Mouse (Mus musculus): ENCODE results near the gene Hdhd5. TPM values are rescaled to one million over a fixed set of nuclear protein-coding genes. Genes with fewer than 3 reads are reported as not detected.

The Hdhd5 gene
- polyA plus RNA-seq, 2 experiments: 5.6 to 8.4 TPM

- Histone ChIP-seq H3K4me2 (ENCODE audit: low read depth) (peak overlapping the region; percentile 42), H3K9me3 (ENCODE audit: control insufficient read depth, low read length) (no peaks in the 10 kb centered on the region), H3K4me3 (ENCODE audit: insufficient read depth in 1 of 2, low read depth in 2 of 2, low read length in 2 of 2) (no peak overlapping the region), H3K27me3 (ENCODE audit: control insufficient read depth, insufficient read depth, low read length) (no peaks in the 10 kb centered on the region), H3K9ac (replicated peaks) (peak overlapping the region; percentile 32; the same call in 1 of the 2 replicates), H3K27ac (peak overlapping the region; percentile 68), H3K4me1 (replicated peaks; ENCODE audit: control insufficient read depth in 2 of 2, insufficient read depth in 2 of 2, low read length in 1 of 2) (peaks cover 18 to 30% of the 10 kb centered on the region in 2 experiments), H3K36me3 (replicated peaks; ENCODE audit: control insufficient read depth, insufficient read depth, low read depth) (no peaks in the 10 kb centered on the region)
- TF ChIP-seq EP300 (IDR thresholded peaks at IDR 0.05; ENCODE audit: low read depth): peak; percentile 93
- no peak for TF ChIP-seq CTCF (IDR thresholded peaks at IDR 0.05; ENCODE audit: low read depth)
- DNase-seq (ENCODE audit: low read depth in 3 of 3, low spot score in 3 of 3) (peak; percentile 46 to 58 (median 55)), ATAC-seq (ENCODE audit: insufficient read depth) (peak; percentile 92)
- 15% methylated on average over 6 of the region's 6 CpGs for WGBS (ENCODE audit: insufficient replicate concordance)
Observed at GRCm38 (mm10) chr6:120555983-120556567, 25.0 kb upstream of the Hdhd5 start.

DNA sequence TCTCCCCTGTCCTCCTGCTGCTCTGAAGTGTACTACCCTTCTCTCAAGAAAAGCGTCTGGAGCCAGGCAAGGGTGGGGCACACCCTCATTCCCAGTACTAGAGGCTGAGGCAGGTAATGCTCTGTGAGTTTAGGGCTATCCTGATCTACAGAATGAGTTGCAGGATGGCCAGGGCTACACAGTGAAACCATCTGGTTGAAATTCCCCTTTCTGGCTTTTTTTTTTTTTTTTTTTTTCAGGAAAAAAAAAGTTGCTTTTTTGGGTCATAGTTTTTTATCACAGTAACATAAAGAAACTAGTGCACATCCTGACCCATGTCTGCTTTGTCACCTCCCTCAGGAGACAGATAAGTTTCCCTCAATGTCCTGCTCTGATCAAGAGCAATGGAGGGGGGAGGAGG, 24.0 kb upstream of the Hdhd5 start:
- Histone ChIP-seq H3K36me3 (replicated peaks; ENCODE audit: control insufficient read depth, insufficient read depth, low read depth) (no peaks in the 10 kb centered on the region), H3K9ac (replicated peaks) (no peak overlapping the region), H3K4me2 (ENCODE audit: low read depth) (no peak overlapping the region), H3K4me1 (replicated peaks; ENCODE audit: control insufficient read depth in 2 of 2, insufficient read depth in 2 of 2, low read length in 1 of 2) (peaks cover 19 to 32% of the 10 kb centered on the region in 2 experiments), H3K27me3 (ENCODE audit: control insufficient read depth, insufficient read depth, low read length) (no peaks in the 10 kb centered on the region), H3K9me3 (ENCODE audit: control insufficient read depth, low read length) (no peaks in the 10 kb centered on the region), H3K4me3 (ENCODE audit: insufficient read depth in 1 of 2, low read depth in 2 of 2, low read length in 2 of 2) (no peak overlapping the region), H3K27ac (peak overlapping the region; percentile 68)
- TF ChIP-seq CTCF (IDR thresholded peaks at IDR 0.05; ENCODE audit: low read depth) (no peak), EP300 (IDR thresholded peaks at IDR 0.05; ENCODE audit: low read depth) (no peak; the same call in 1 of the 2 replicates)
- peak; percentile 34; the same call in 1 of the 2 replicates for ATAC-seq (ENCODE audit: insufficient read depth)
- 30% methylated on average over 1 of the region's 1 CpGs for WGBS (ENCODE audit: insufficient replicate concordance)
- DNase-seq (ENCODE audit: low read depth in 3 of 3, low spot score in 3 of 3): no peak

GRCm38 (mm10) chr6:120550173-120550572, 19.1 kb upstream of the Hdhd5 start:
- TF ChIP-seq CTCF (IDR thresholded peaks at IDR 0.05; ENCODE audit: low read depth) (no peak), EP300 (IDR thresholded peaks at IDR 0.05; ENCODE audit: low read depth) (no peak)
- 23% methylated on average over 2 of the region's 2 CpGs for WGBS (ENCODE audit: insufficient replicate concordance)

DNA sequence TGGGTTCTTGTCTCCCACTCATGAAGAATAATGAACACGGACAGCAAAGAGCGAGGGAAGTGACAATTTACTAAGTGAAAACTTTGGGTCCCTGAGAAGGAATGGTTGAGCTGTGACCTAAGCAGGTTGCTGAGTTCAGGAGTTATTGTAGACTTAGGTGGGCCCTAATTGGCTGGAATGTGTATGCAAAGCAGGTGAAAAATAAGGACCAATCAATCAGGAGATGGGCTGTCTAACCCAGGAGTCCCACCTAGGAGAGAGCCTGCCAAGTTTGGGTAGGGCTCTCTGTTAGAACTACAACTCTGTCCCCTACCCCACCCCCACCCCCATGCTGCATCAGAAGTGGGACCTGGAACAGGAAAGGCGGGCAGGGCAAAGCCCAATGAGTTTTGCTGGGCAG, 17.5 kb upstream of the Hdhd5 start:
- ATAC-seq (ENCODE audit: insufficient read depth): no peak
- H3K27ac ChIP-seq: no peak overlapping the region
- H3K4me3 ChIP-seq (ENCODE audit: insufficient read depth in 1 of 2, low read depth in 2 of 2, low read length in 2 of 2): no peak overlapping the region
- H3K27me3 ChIP-seq (ENCODE audit: control insufficient read depth, insufficient read depth, low read length): no peaks in the 10 kb centered on the region
- H3K4me1 ChIP-seq (replicated peaks; ENCODE audit: control insufficient read depth in 2 of 2, insufficient read depth in 2 of 2, low read length in 1 of 2): peaks cover 1 to 3% of the 10 kb centered on the region in 2 experiments; a peak in 1 of 4 replicates
- no peak overlapping the region for H3K9ac ChIP-seq (replicated peaks)
- H3K9me3 ChIP-seq (ENCODE audit: control insufficient read depth, low read length): no peaks in the 10 kb centered on the region
- 83% methylated on average over 3 of the region's 3 CpGs for WGBS (ENCODE audit: insufficient replicate concordance)
- H3K36me3 ChIP-seq (replicated peaks; ENCODE audit: control insufficient read depth, insufficient read depth, low read depth): no peaks in the 10 kb centered on the region
- TF ChIP-seq CTCF (IDR thresholded peaks at IDR 0.05; ENCODE audit: low read depth) (no peak), EP300 (IDR thresholded peaks at IDR 0.05; ENCODE audit: low read depth) (no peak)
- no peak overlapping the region for H3K4me2 ChIP-seq (ENCODE audit: low read depth)
- DNase-seq (ENCODE audit: low read depth in 3 of 3, low spot score in 3 of 3): no peak

More at GRCm38 (mm10) chr6:120550173-120550572, 19.1 kb upstream of the Hdhd5 start:
- no peak overlapping the region for H3K9ac ChIP-seq (replicated peaks)
- no peaks in the 10 kb centered on the region for H3K9me3 ChIP-seq (ENCODE audit: control insufficient read depth, low read length)
- H3K4me2 ChIP-seq (ENCODE audit: low read depth): no peak overlapping the region
- ATAC-seq (ENCODE audit: insufficient read depth): no peak
- peaks cover 4 to 11% of the 10 kb centered on the region in 2 experiments for H3K4me1 ChIP-seq (replicated peaks; ENCODE audit: control insufficient read depth in 2 of 2, insufficient read depth in 2 of 2, low read length in 1 of 2)
- no peak overlapping the region for H3K4me3 ChIP-seq (ENCODE audit: insufficient read depth in 1 of 2, low read depth in 2 of 2, low read length in 2 of 2)
- DNase-seq (ENCODE audit: low read depth in 3 of 3, low spot score in 3 of 3): no peak
- no peaks in the 10 kb centered on the region for H3K27me3 ChIP-seq (ENCODE audit: control insufficient read depth, insufficient read depth, low read length)
- H3K36me3 ChIP-seq (replicated peaks; ENCODE audit: control insufficient read depth, insufficient read depth, low read depth): no peaks in the 10 kb centered on the region
- no peak overlapping the region for H3K27ac ChIP-seq

DNA sequence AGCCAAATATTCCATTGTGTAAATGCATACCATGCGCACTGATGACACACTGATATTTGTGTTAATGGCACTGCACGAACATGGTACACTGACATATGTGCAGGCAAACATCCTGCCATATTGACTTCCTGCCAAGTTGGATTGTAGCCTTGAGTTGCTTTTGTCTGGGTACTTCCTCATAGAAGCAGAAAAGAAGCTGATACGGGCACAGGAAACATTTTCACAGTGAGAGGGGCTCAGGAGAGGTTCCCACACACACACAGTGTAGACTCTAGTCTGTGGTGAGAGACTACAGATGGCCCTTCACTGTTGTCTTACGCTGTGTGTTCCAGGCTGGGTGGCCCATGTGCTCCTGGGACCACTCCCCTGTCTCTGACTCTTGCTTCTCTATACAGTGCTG, 15.9 kb upstream of the Hdhd5 start:
- H3K36me3 ChIP-seq (replicated peaks; ENCODE audit: control insufficient read depth, insufficient read depth, low read depth): no peaks in the 10 kb centered on the region
- no peak overlapping the region for H3K4me2 ChIP-seq (ENCODE audit: low read depth)
- ATAC-seq (ENCODE audit: insufficient read depth): no peak
- no peak overlapping the region for H3K27ac ChIP-seq
- H3K27me3 ChIP-seq (ENCODE audit: control insufficient read depth, insufficient read depth, low read length): no peaks in the 10 kb centered on the region
- 60% methylated on average over 4 of the region's 4 CpGs for WGBS (ENCODE audit: insufficient replicate concordance)
- H3K9me3 ChIP-seq (ENCODE audit: control insufficient read depth, low read length): no peaks in the 10 kb centered on the region
- no peak overlapping the region for H3K9ac ChIP-seq (replicated peaks)
- no peak overlapping the region for H3K4me3 ChIP-seq (ENCODE audit: insufficient read depth in 1 of 2, low read depth in 2 of 2, low read length in 2 of 2)
- H3K4me1 ChIP-seq (replicated peaks; ENCODE audit: control insufficient read depth in 2 of 2, insufficient read depth in 2 of 2, low read length in 1 of 2): peaks cover 1 to 3% of the 10 kb centered on the region in 2 experiments; a peak in 1 of 4 replicates
- DNase-seq (ENCODE audit: low read depth in 3 of 3, low spot score in 3 of 3): no peak
- TF ChIP-seq EP300 (IDR thresholded peaks at IDR 0.05; ENCODE audit: low read depth) (no peak), CTCF (IDR thresholded peaks at IDR 0.05; ENCODE audit: low read depth) (no peak)
